Mouse (Mus musculus) induced T-regulatory cell, adult 2 months (primary cell): Measurements from ENCODE around the gene Armc3.

Experiments
- DNase-seq: peaks from one replicate; pipeline ENCODE4 v3.0.0-alpha.2; 2012; ENCODE audit warnings: low read depth

Gene Armc3

GRCm38 (mm10) chr2:19198452-19199365, at the start of gene Armc3:
Gene Armc3, plus strand, starts transcription at chr2:19199302.
- peak; percentile 43 for DNase-seq

GRCm38 (mm10) chr2:19152687-19153086, 46.4 kb upstream of the Armc3 start:
- no peak for DNase-seq

GRCm38 (mm10) chr2:19156176-19156575, 42.9 kb upstream of the Armc3 start:
- peak; percentile 42 for DNase-seq

GRCm38 (mm10) chr2:19159539-19159938, 39.6 kb upstream of the Armc3 start:
- no peak for DNase-seq

GRCm38 (mm10) chr2:19160368-19161114, 38.6 kb upstream of the Armc3 start:
- no peak for DNase-seq

- no peak for DNase-seq
Measured at GRCm38 (mm10) chr2:19164234-19164633, 34.9 kb upstream of the Armc3 start.

GRCm38 (mm10) chr2:19176827-19177236, 22.3 kb upstream of the Armc3 start:
- no peak for DNase-seq

GRCm38 (mm10) chr2:19199366-19199853, 308 bp downstream of the Armc3 start:
- no peak for DNase-seq

- DNase-seq = no peak
Measured at GRCm38 (mm10) chr2:19200112-19200511, 1.0 kb downstream of the Armc3 start.

- no peak for DNase-seq
Measured at GRCm38 (mm10) chr2:19201682-19202081, 2.6 kb downstream of the Armc3 start.

- DNase-seq = no peak
Measured at GRCm38 (mm10) chr2:19234305-19234704, 35.2 kb downstream of the Armc3 start.

GRCm38 (mm10) chr2:19235193-19235592, 36.1 kb downstream of the Armc3 start:
- no peak for DNase-seq

GRCm38 (mm10) chr2:19235614-19236013, 36.5 kb downstream of the Armc3 start:
- no peak for DNase-seq

GRCm38 (mm10) chr2:19238771-19239170, 39.7 kb downstream of the Armc3 start:
- peak; percentile 44 for DNase-seq

GRCm38 (mm10) chr2:19249611-19250010, 50.5 kb downstream of the Armc3 start:
- DNase-seq = no peak

GRCm38 (mm10) chr2:19255037-19255436, 55.9 kb downstream of the Armc3 start:
- no peak for DNase-seq

- DNase-seq = no peak
Measured at GRCm38 (mm10) chr2:19257255-19257654, 58.2 kb downstream of the Armc3 start.

GRCm38 (mm10) chr2:19260399-19260798, 61.3 kb downstream of the Armc3 start:
- DNase-seq = no peak

GRCm38 (mm10) chr2:19263375-19263774, 64.3 kb downstream of the Armc3 start:
- DNase-seq = no peak

- no peak for DNase-seq
Measured at GRCm38 (mm10) chr2:19265834-19266233, 66.7 kb downstream of the Armc3 start.

- DNase-seq = no peak
Measured at GRCm38 (mm10) chr2:19267396-19267795, 68.3 kb downstream of the Armc3 start.

GRCm38 (mm10) chr2:19269955-19270354, 70.9 kb downstream of the Armc3 start:
- DNase-seq = no peak

GRCm38 (mm10) chr2:19270709-19271120, 71.6 kb downstream of the Armc3 start:
- no peak for DNase-seq
